8 mouse cellular contexts compared by ENCODE assay signal in genomic region chr7:79721386-79721977, GRCm38 (mm10). TPM values are rescaled to one million over a fixed set of nuclear protein-coding genes. Genes with fewer than 3 reads are reported as not detected.
DNase-seq lines count a peak whose midpoint lies in the region; ATAC-seq and TF ChIP-seq lines count a peak whose summit lies in the region.

No protein-coding gene starts in this region.

- no peaks in the 10 kb centered on the region for H3K9me3 ChIP-seq in forebrain, postnatal 0 days (ENCODE audit: low read length)
- no peaks in the 10 kb centered on the region for H3K9me3 ChIP-seq in hindbrain, embryonic 12.5 days (replicated peaks)
- H3K9me3 ChIP-seq in limb, embryonic 12.5 days, result no peaks in the 10 kb centered on the region
- H3K9me3 ChIP-seq in midbrain, embryonic 10.5 days (replicated peaks), result no peaks in the 10 kb centered on the region

- ATAC-seq in forebrain, postnatal 0 days, result peak; percentile 90
- peak; percentile 66 for ATAC-seq in hindbrain, embryonic 12.5 days (ENCODE audit: low FRiP score)
- ATAC-seq in limb, embryonic 12.5 days (ENCODE audit: insufficient number of reproducible peaks, insufficient read depth, low FRiP score, low TSS enrichment, low read depth), result peak; percentile 54

- H3K4me1 ChIP-seq in forebrain, postnatal 0 days (ENCODE audit: insufficient read depth), result peaks cover 3% of the 10 kb centered on the region; the same call in 1 of the 2 replicates
- H3K4me1 ChIP-seq in hindbrain, embryonic 12.5 days, result no peaks in the 10 kb centered on the region
- H3K4me1 ChIP-seq in limb, embryonic 12.5 days (replicated peaks), result 0 out of 2 replicates have a peak, but pooled peaks cover 11% of the 10 kb centered on the region
- peaks cover 20% of the 10 kb centered on the region for H3K4me1 ChIP-seq in midbrain, embryonic 10.5 days
- peaks cover 3% of the 10 kb centered on the region; the same call in 1 of the 2 replicates for H3K4me1 ChIP-seq in small intestine, adult 2 months (ENCODE audit: control insufficient read depth, insufficient read depth, insufficient read length, low read length)

- WGBS in forebrain, postnatal 0 days, result under 1% methylated on average over 48 of the region's 48 CpGs
- under 1% methylated on average over 47 of the region's 48 CpGs for WGBS in hindbrain, embryonic 12.5 days
- under 1% methylated on average over 48 of the region's 48 CpGs for WGBS in limb, embryonic 12.5 days
- WGBS in midbrain, embryonic 10.5 days, result under 1% methylated on average over 48 of the region's 48 CpGs
- under 1% methylated on average over 48 of the region's 48 CpGs for WGBS in small intestine, adult 2 months

- TF ChIP-seq POLR2A in small intestine, adult 2 months (IDR thresholded peaks at IDR 0.05; ENCODE audit: low read depth, low read length), result no peak

- peak overlapping the region; percentile 62 for H3K4me3 ChIP-seq in forebrain, postnatal 0 days (ENCODE audit: low read depth, low read length)
- H3K4me3 ChIP-seq in hindbrain, embryonic 12.5 days, result peak overlapping the region; percentile 57
- peak overlapping the region; percentile 62 for H3K4me3 ChIP-seq in limb, embryonic 12.5 days (replicated peaks)
- peak overlapping the region; percentile 72 for H3K4me3 ChIP-seq in midbrain, embryonic 10.5 days
- H3K4me3 ChIP-seq in small intestine, adult 2 months (ENCODE audit: low read depth, low read length), result peak overlapping the region; percentile 63

- no peaks in the 10 kb centered on the region for H3K27me3 ChIP-seq in forebrain, postnatal 0 days (ENCODE audit: insufficient read depth, low read length)
- H3K27me3 ChIP-seq in hindbrain, embryonic 12.5 days, result peaks cover 45% of the 10 kb centered on the region
- H3K27me3 ChIP-seq in limb, embryonic 12.5 days, result peaks cover 50% of the 10 kb centered on the region
- H3K27me3 ChIP-seq in midbrain, embryonic 10.5 days (ENCODE audit: low read depth, poor library complexity, severe bottlenecking), result peaks cover 85% of the 10 kb centered on the region
- H3K27me3 ChIP-seq in small intestine, adult 2 months (ENCODE audit: control insufficient read depth, insufficient read depth, low read length), result peaks cover 13% of the 10 kb centered on the region

- peak overlapping the region; percentile 59 for H3K27ac ChIP-seq in forebrain, postnatal 0 days (ENCODE audit: low read depth, low read length)
- H3K27ac ChIP-seq in hindbrain, embryonic 12.5 days, result 0 out of 2 replicates have a peak overlapping the region, but pooled peaks have one; percentile 8
- 0 out of 2 replicates have a peak overlapping the region, but pooled peaks have one; percentile 41 for H3K27ac ChIP-seq in limb, embryonic 12.5 days
- H3K27ac ChIP-seq in midbrain, embryonic 10.5 days (replicated peaks), result peak overlapping the region; percentile 83
- no peak overlapping the region for H3K27ac ChIP-seq in small intestine, adult 2 months (ENCODE audit: insufficient read depth, low read depth, low read length)

- peak; percentile 44 to 46 for DNase-seq in CD8-positive naive resting alpha-beta T cell, adult 2 months (ENCODE audit: low read depth in 2 of 2, low spot score in 2 of 2)
- DNase-seq in adrenal gland, postnatal 10 days, result peak; percentile 80
- DNase-seq in forebrain, postnatal 0 days, result peak; percentile 73
- peak; percentile 69 for DNase-seq in midbrain, embryonic 10.5 days (ENCODE audit: low spot score)
- DNase-seq in cerebellum, adult 11-12 months, result no peak

- H3K4me2 ChIP-seq in forebrain, postnatal 0 days (ENCODE audit: low read depth), result peak overlapping the region; percentile 97
- H3K4me2 ChIP-seq in hindbrain, embryonic 12.5 days (replicated peaks), result peak overlapping the region; percentile 79
- peak overlapping the region; percentile 90 for H3K4me2 ChIP-seq in limb, embryonic 12.5 days

- no peaks in the 10 kb centered on the region for H3K36me3 ChIP-seq in forebrain, postnatal 0 days (ENCODE audit: insufficient read depth)
- no peaks in the 10 kb centered on the region for H3K36me3 ChIP-seq in hindbrain, embryonic 12.5 days
- H3K36me3 ChIP-seq in limb, embryonic 12.5 days, result no peaks in the 10 kb centered on the region
- no peaks in the 10 kb centered on the region for H3K36me3 ChIP-seq in midbrain, embryonic 10.5 days
- no peaks in the 10 kb centered on the region for H3K36me3 ChIP-seq in small intestine, adult 2 months (ENCODE audit: control insufficient read depth, insufficient read depth, low read length)

- peak overlapping the region; percentile 89 for H3K9ac ChIP-seq in forebrain, postnatal 0 days
- peak overlapping the region; percentile 72 for H3K9ac ChIP-seq in hindbrain, embryonic 12.5 days
- H3K9ac ChIP-seq in limb, embryonic 12.5 days (replicated peaks), result peak overlapping the region; percentile 73

- TF ChIP-seq CTCF in forebrain, postnatal 0 days (IDR thresholded peaks at IDR 0.05; ENCODE audit: low read depth), result no peak
- no peak for TF ChIP-seq CTCF in small intestine, adult 2 months (IDR thresholded peaks at IDR 0.05; ENCODE audit: extremely low read depth, insufficient read length, insufficient replicate concordance, low read depth, low read length)

RNA-seq across cellular contexts. Expression of gene Kif7, which starts 6.0 kb away (rescaled TPM):
- total RNA-seq in adrenal gland, postnatal 10 days (2021), result 1 to 10 TPM; 4.9 to 5.7 TPM
- 5.7 and 6.4 TPM in 2 replicates for total RNA-seq in forebrain, postnatal 0 days (2014; rRNA removed)
- polyA plus RNA-seq in forebrain, postnatal 0 days (2015; fragmentation: Nextera tagmentation; extraction: Ambion mirVana), result 1.4 and 2.0 TPM in 2 replicates
- polyA plus RNA-seq in hindbrain, embryonic 12.5 days (2016; fragmentation: Nextera tagmentation; extraction: Ambion mirVana), result 6.7 and 6.9 TPM in 2 replicates
- 10.9 and 11.1 TPM in 2 replicates for polyA plus RNA-seq in limb, embryonic 12.5 days (2016; fragmentation: Nextera tagmentation; extraction: Ambion mirVana)
- 5.6 and 6.0 TPM in 2 replicates for polyA plus RNA-seq in midbrain, embryonic 10.5 days (2016; fragmentation: Nextera tagmentation; extraction: Ambion mirVana)
- 0.39 and 0.86 TPM in 2 replicates for polyA plus RNA-seq in small intestine, adult 2 months (2012; rRNA removed)

RNA-seq across cellular contexts. Expression of gene Plin1, which starts 11.2 kb away (rescaled TPM):
- 100 to 1,000 TPM; 750 to 928 TPM for total RNA-seq in adrenal gland, postnatal 10 days (2021)
- 0.31 TPM in 1 of 2 replicates, not detected in the other for total RNA-seq in forebrain, postnatal 0 days (2014; rRNA removed)
- polyA plus RNA-seq in forebrain, postnatal 0 days (2015; fragmentation: Nextera tagmentation; extraction: Ambion mirVana), result 0.21 TPM in 1 of 2 replicates, not detected in the other
- polyA plus RNA-seq in hindbrain, embryonic 12.5 days (2016; fragmentation: Nextera tagmentation; extraction: Ambion mirVana), result not detected in 2 replicates
- not detected in 2 replicates for polyA plus RNA-seq in limb, embryonic 12.5 days (2016; fragmentation: Nextera tagmentation; extraction: Ambion mirVana)
- 0.04 and 0.10 TPM in 2 replicates for polyA plus RNA-seq in midbrain, embryonic 10.5 days (2016; fragmentation: Nextera tagmentation; extraction: Ambion mirVana)
- 1.5 and 4.5 TPM in 2 replicates for polyA plus RNA-seq in small intestine, adult 2 months (2012; rRNA removed)

RNA-seq across cellular contexts. Expression of gene Pex11a, which starts 21.4 kb away (rescaled TPM):
- total RNA-seq in adrenal gland, postnatal 10 days (2021), result 10 to 100 TPM; 41.0 to 47.0 TPM
- 1.3 and 2.1 TPM in 2 replicates for total RNA-seq in forebrain, postnatal 0 days (2014; rRNA removed)
- 16.9 and 17.3 TPM in 2 replicates for polyA plus RNA-seq in forebrain, postnatal 0 days (2015; fragmentation: Nextera tagmentation; extraction: Ambion mirVana)
- polyA plus RNA-seq in hindbrain, embryonic 12.5 days (2016; fragmentation: Nextera tagmentation; extraction: Ambion mirVana), result 6.8 and 9.5 TPM in 2 replicates
- 12.2 and 12.9 TPM in 2 replicates for polyA plus RNA-seq in limb, embryonic 12.5 days (2016; fragmentation: Nextera tagmentation; extraction: Ambion mirVana)
- polyA plus RNA-seq in midbrain, embryonic 10.5 days (2016; fragmentation: Nextera tagmentation; extraction: Ambion mirVana), result 9.0 and 9.3 TPM in 2 replicates
- polyA plus RNA-seq in small intestine, adult 2 months (2012; rRNA removed), result 13.8 and 17.9 TPM in 2 replicates

RNA-seq across cellular contexts. Expression of gene Wdr93, which starts 21.5 kb away (rescaled TPM):
- 1 to 10 TPM; 1.5 to 2.5 TPM for total RNA-seq in adrenal gland, postnatal 10 days (2021)
- 0.46 and 0.86 TPM in 2 replicates for total RNA-seq in forebrain, postnatal 0 days (2014; rRNA removed)
- 0.29 and 0.81 TPM in 2 replicates for polyA plus RNA-seq in forebrain, postnatal 0 days (2015; fragmentation: Nextera tagmentation; extraction: Ambion mirVana)
- polyA plus RNA-seq in hindbrain, embryonic 12.5 days (2016; fragmentation: Nextera tagmentation; extraction: Ambion mirVana), result 0.57 and 0.72 TPM in 2 replicates
- polyA plus RNA-seq in limb, embryonic 12.5 days (2016; fragmentation: Nextera tagmentation; extraction: Ambion mirVana), result 0.32 and 0.35 TPM in 2 replicates
- 0.12 and 0.22 TPM in 2 replicates for polyA plus RNA-seq in midbrain, embryonic 10.5 days (2016; fragmentation: Nextera tagmentation; extraction: Ambion mirVana)
- 0.06 and 0.08 TPM in 2 replicates for polyA plus RNA-seq in small intestine, adult 2 months (2012; rRNA removed)
